Mouse (Mus musculus): ENCODE measurements around the gene Opcml. TPM values are rescaled to one million over a fixed set of nuclear protein-coding genes. Genes with fewer than 3 reads are reported as not detected.

The Opcml gene
- polyA plus RNA-seq, 1 experiment, result not detected

DNA sequence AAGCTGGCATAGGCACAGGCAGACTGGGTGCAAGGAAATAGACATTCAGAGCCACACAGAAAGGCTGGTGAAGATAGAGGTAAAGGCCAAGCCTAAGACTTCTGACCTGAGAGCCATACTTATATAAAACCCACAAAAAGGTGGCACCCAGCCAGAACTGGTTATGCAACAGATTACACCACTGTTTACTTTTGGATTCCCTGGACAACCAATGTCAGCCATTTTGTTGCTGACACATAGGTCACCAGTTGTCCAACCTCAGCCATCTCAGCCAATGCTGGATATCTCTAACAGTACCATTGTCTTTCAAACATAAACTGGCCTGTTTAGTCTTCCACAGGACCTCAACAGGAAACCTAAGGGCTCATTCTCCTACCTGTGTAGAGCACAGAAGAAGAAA lies 11.8 kb downstream of the Opcml start:
- Histone ChIP-seq H3ac (ENCODE audit: control insufficient read depth, insufficient read length) (no peak overlapping the region), H3K27me3 (ENCODE audit: control insufficient read depth, insufficient read depth, insufficient read length) (no peaks in the 10 kb centered on the region), H3K4me2 (ENCODE audit: low read depth) (no peak overlapping the region), H3K79me2 (ENCODE audit: control insufficient read depth, insufficient read depth) (no peaks in the 10 kb centered on the region), H3K4me3 (no peak overlapping the region), H3K36me3 (ENCODE audit: control insufficient read depth, insufficient read depth) (no peaks in the 10 kb centered on the region)
- TF ChIP-seq USF1 (IDR thresholded peaks at IDR 0.05; ENCODE audit: low read depth) (no peak), CEBPB (IDR thresholded peaks at IDR 0.05; ENCODE audit: insufficient read depth, poor library complexity, severe bottlenecking) (peak; percentile 54; the same call in 1 of the 2 replicates), MAX (IDR thresholded peaks at IDR 0.05; ENCODE audit: low read depth) (no peak), POLR2A (IDR thresholded peaks at IDR 0.05; ENCODE audit: insufficient read length, low read depth) (no peak)

DNA sequence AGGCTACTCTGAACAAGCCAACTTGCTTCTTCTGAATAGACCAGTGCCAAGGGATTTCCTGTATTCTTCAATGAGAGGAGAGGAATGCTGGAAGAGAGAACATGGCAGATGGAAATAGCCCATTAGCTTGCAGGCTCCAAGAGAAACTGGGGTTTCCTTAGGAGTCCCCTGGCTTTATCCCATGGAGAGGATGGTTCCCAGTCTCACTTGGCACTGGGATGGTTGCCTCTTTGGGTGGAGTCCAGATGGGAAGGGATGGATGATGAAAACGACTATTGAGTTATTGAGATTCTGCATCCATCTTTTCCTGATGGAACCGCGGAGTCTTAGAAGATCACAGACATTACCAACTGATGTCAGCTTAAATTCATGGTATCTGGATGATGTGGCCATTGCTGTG lies 13.9 kb downstream of the Opcml start:
- no peaks in the 10 kb centered on the region for H3K36me3 ChIP-seq (ENCODE audit: control insufficient read depth, insufficient read depth)
- TF ChIP-seq POLR2A (IDR thresholded peaks at IDR 0.05; ENCODE audit: insufficient read length, low read depth), result no peak
- TF ChIP-seq USF1 (IDR thresholded peaks at IDR 0.05; ENCODE audit: low read depth), result no peak
- TF ChIP-seq MYOG (IDR thresholded peaks at IDR 0.05; ENCODE audit: control insufficient read depth in 1 of 3, insufficient read depth in 1 of 3, insufficient read length in 2 of 3, low read depth in 2 of 3), result no peak
- TF ChIP-seq TCF12 (IDR thresholded peaks at IDR 0.05; ENCODE audit: insufficient read depth, poor library complexity, severe bottlenecking), result no peak
- no peak for TF ChIP-seq POLR2AphosphoS2 (IDR thresholded peaks at IDR 0.05; ENCODE audit: insufficient read length, low read depth)
- TF ChIP-seq MAX (IDR thresholded peaks at IDR 0.05; ENCODE audit: low read depth), result no peak
- no peak for TF ChIP-seq MYOD1 (IDR thresholded peaks at IDR 0.05; ENCODE audit: control insufficient read depth in 1 of 3, insufficient read length in 2 of 3, low read depth in 2 of 3)
- TF ChIP-seq SRF (IDR thresholded peaks at IDR 0.05; ENCODE audit: control insufficient read depth, insufficient read length, low read depth), result no peak
- H3K4me2 ChIP-seq (ENCODE audit: low read depth), result no peak overlapping the region
- no peak overlapping the region for H3K4me3 ChIP-seq
- no peaks in the 10 kb centered on the region for H3K79me2 ChIP-seq (ENCODE audit: control insufficient read depth, insufficient read depth)
- no peak overlapping the region for H3ac ChIP-seq (ENCODE audit: control insufficient read depth, insufficient read length)
- H3K27me3 ChIP-seq (ENCODE audit: control insufficient read depth, insufficient read depth, insufficient read length), result no peaks in the 10 kb centered on the region

DNA sequence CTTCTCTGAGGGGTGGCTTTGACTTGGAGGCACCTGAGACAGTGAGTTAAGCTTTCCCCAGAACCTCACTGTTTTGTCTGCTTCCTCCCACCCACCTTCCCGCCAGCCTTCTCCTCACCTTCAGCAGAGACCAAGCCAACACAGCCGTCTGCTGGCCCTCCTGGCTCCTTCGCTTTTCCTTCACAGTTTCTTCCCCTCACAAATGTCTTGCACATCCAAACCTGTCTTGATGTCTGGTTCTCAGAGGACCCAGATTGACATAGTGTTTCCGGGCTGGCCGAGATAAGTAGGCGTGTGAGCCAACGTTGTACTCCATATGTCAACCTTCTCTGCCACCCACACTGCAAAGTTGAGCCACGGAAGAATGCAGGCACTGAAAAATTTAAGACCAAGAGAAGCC lies 19.2 kb downstream of the Opcml start:
- TF ChIP-seq USF1 (IDR thresholded peaks at IDR 0.05; ENCODE audit: low read depth) (no peak), TCF3 (IDR thresholded peaks at IDR 0.05; ENCODE audit: insufficient read length, low read depth) (no peak), MYOG (IDR thresholded peaks at IDR 0.05; ENCODE audit: control insufficient read depth in 1 of 3, insufficient read depth in 1 of 3, insufficient read length in 2 of 3, low read depth in 2 of 3) (no peak), REST (IDR thresholded peaks at IDR 0.05; ENCODE audit: insufficient read depth, insufficient read length) (no peak), POLR2AphosphoS2 (IDR thresholded peaks at IDR 0.05; ENCODE audit: insufficient read length, low read depth) (no peak)
- H3K4me2 ChIP-seq (ENCODE audit: low read depth), result no peak overlapping the region
- no peak overlapping the region for H3K4me3 ChIP-seq
- no peak overlapping the region for H3ac ChIP-seq (ENCODE audit: control insufficient read depth, insufficient read length)
- no peaks in the 10 kb centered on the region for H3K27me3 ChIP-seq (ENCODE audit: control insufficient read depth, insufficient read depth, insufficient read length)
- no peaks in the 10 kb centered on the region for H3K79me2 ChIP-seq (ENCODE audit: control insufficient read depth, insufficient read depth)
- H3K36me3 ChIP-seq (ENCODE audit: control insufficient read depth, insufficient read depth), result no peaks in the 10 kb centered on the region

DNA sequence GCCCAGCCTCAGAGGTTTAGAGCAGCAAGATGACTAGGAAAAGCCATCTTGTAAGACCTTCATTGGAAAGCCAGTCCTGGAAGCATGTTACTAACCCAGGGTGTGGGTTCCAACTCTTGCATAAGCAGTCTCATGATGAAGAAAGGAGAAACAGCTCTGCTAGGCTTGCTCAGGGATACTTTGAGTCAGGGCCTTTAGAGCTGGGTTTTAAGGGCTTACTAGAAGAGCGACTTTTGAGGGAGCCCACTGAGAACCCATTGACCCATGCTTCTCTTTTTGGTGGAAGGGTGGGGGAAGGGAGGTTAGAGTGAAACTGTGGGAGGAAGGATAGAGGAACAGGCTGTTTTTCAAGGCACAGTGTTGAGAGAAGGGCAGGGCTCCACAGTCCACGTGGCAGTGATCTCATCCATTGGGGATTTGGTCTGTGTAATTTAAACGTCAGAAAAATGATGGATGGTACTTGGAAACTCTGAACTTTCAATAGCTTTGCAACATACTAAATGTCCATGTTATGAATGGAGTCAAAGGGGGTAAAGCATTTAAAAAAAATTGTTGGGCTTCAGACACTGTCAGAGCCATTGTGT lies 22.7 kb downstream of the Opcml start:
- H3ac ChIP-seq (ENCODE audit: control insufficient read depth, insufficient read length), result no peak overlapping the region
- TF ChIP-seq MYOD1 (IDR thresholded peaks at IDR 0.05; ENCODE audit: control insufficient read depth in 1 of 3, insufficient read length in 2 of 3, low read depth in 2 of 3) (no peak), USF1 (IDR thresholded peaks at IDR 0.05; ENCODE audit: low read depth) (peak; percentile 68)
- no peaks in the 10 kb centered on the region for H3K79me2 ChIP-seq (ENCODE audit: control insufficient read depth, insufficient read depth)
- no peaks in the 10 kb centered on the region for H3K36me3 ChIP-seq (ENCODE audit: control insufficient read depth, insufficient read depth)
- no peak overlapping the region for H3K4me3 ChIP-seq
- H3K27me3 ChIP-seq (ENCODE audit: control insufficient read depth, insufficient read depth, insufficient read length), result no peaks in the 10 kb centered on the region
- H3K4me2 ChIP-seq (ENCODE audit: low read depth), result peak overlapping the region; percentile 21

DNA sequence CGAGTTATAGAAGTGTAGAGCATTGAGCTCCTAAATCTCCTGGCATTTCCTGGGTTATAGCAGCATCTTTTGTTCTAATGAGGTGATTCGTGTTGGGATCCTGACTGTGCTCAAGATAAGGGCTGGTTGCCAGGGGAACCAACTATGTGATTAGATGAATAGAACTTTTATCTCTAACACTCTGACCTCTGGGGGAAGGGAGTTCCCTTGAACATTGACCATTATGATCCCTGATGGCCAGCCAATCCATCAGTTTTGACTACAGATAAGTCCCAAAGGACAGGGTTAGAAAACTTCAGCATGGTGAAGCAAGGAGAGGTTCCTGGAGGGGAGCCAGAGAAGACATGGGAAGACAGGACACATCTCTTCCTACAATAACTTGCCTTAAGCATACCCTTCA lies 23.6 kb downstream of the Opcml start:
- no peak overlapping the region for H3K4me3 ChIP-seq
- no peaks in the 10 kb centered on the region for H3K27me3 ChIP-seq (ENCODE audit: control insufficient read depth, insufficient read depth, insufficient read length)
- H3K4me2 ChIP-seq (ENCODE audit: low read depth), result no peak overlapping the region
- H3K36me3 ChIP-seq (ENCODE audit: control insufficient read depth, insufficient read depth), result no peaks in the 10 kb centered on the region
- no peaks in the 10 kb centered on the region for H3K79me2 ChIP-seq (ENCODE audit: control insufficient read depth, insufficient read depth)
- TF ChIP-seq TCF3 (IDR thresholded peaks at IDR 0.05; ENCODE audit: insufficient read length, low read depth), result no peak
- TF ChIP-seq TCF12 (IDR thresholded peaks at IDR 0.05; ENCODE audit: insufficient read depth, poor library complexity, severe bottlenecking), result no peak
- TF ChIP-seq POLR2A (IDR thresholded peaks at IDR 0.05; ENCODE audit: insufficient read length, low read depth), result no peak
- no peak for TF ChIP-seq MAX (IDR thresholded peaks at IDR 0.05; ENCODE audit: low read depth)
- TF ChIP-seq SRF (IDR thresholded peaks at IDR 0.05; ENCODE audit: control insufficient read depth, insufficient read length, low read depth), result no peak
- TF ChIP-seq MYOG (IDR thresholded peaks at IDR 0.05; ENCODE audit: control insufficient read depth in 1 of 3, insufficient read depth in 1 of 3, insufficient read length in 2 of 3, low read depth in 2 of 3), result no peak
- TF ChIP-seq MYOD1 (IDR thresholded peaks at IDR 0.05; ENCODE audit: control insufficient read depth in 1 of 3, insufficient read length in 2 of 3, low read depth in 2 of 3), result no peak
- TF ChIP-seq POLR2AphosphoS2 (IDR thresholded peaks at IDR 0.05; ENCODE audit: insufficient read length, low read depth), result no peak
- TF ChIP-seq USF1 (IDR thresholded peaks at IDR 0.05; ENCODE audit: low read depth), result no peak
- TF ChIP-seq REST (IDR thresholded peaks at IDR 0.05; ENCODE audit: insufficient read depth, insufficient read length), result no peak
- no peak for TF ChIP-seq CEBPB (IDR thresholded peaks at IDR 0.05; ENCODE audit: insufficient read depth, poor library complexity, severe bottlenecking)
- no peak for TF ChIP-seq E2F4 (IDR thresholded peaks at IDR 0.05; ENCODE audit: insufficient read depth)
- no peak overlapping the region for H3ac ChIP-seq (ENCODE audit: control insufficient read depth, insufficient read length)
